Mouse (Mus musculus) left cerebral cortex, adult 6 months (tissue): ENCODE measurements around the gene Gm14744. TPM values are rescaled to one million over a fixed set of nuclear protein-coding genes. Genes with fewer than 3 reads are reported as not detected.

Experiments used
- long read RNA-seq, 2 experiments: library from polyadenylated mRNA; unstranded; transcript quantifications; one replicate each; pipeline ENCODE4 v2.0.0; 2019 to 2020
- polyA plus RNA-seq: library from polyadenylated mRNA; unstranded; fragments of <200 nt; fragmentation: Nextera tagmentation; gene quantifications from 2 replicates; pipeline ENCODE4 v1.2.3, GENCODE M21; 2021

Gene Gm14744
- not detected in 2 replicates for polyA plus RNA-seq
- long read RNA-seq, experiment 1 = 0 reads
- long read RNA-seq, experiment 2 = 0 reads

GRCm38 (mm10) chrX:77864458-77864857, at the start of gene Gm14744:
Gm14744 (plus strand) TSS chrX:77864758.

GRCm38 (mm10) chrX:77853523-77853922, 11.0 kb upstream of the Gm14744 start, which contains the start of gene Pbsn:
Pbsn (minus strand) TSS chrX:77853623.

Other genes starting within 250 kb of the Gm14744 start
- gene Prkx, start 68.5 kb upstream of the Gm14744 start, polyA plus RNA-seq = 2.8 and 3.3 TPM in 2 replicates
- not detected in 2 replicates for gene Pbsn, start 11.1 kb upstream of the Gm14744 start, polyA plus RNA-seq
- not detected in 2 replicates for gene 5430402E10Rik, start 60.3 kb downstream of the Gm14744 start, polyA plus RNA-seq
- not detected in 2 replicates for gene Obp1a, start 226.6 kb downstream of the Gm14744 start, polyA plus RNA-seq